Mouse (Mus musculus): ENCODE measurements around the gene Ube2r2.

Gene Ube2r2

DNA sequence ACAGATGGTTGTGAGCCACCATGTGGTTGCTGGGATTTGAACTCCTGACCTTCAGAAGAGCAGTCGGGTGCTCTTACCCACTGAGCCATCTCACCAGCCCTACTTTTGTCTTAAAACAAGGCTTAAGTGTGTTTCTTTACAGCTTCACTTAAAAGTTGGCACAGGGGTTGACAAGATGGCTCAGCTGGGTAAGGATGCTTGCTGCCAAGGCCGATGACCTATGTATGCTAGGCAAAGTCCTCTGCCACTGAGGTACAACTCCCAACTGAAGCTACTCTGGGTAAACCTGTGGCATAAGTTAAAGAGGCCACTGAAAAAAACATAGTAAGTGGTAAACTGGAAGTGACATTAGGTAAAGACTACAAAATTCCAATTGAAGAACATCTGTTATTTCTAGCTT, 7.1 kb downstream of the Ube2r2 start:
- no peak for TF ChIP-seq POU5F1 (IDR thresholded peaks at IDR 0.05; ENCODE audit: borderline replicate concordance, low read length)
- no peak for TF ChIP-seq NANOG (IDR thresholded peaks at IDR 0.05; ENCODE audit: borderline replicate concordance, low read length)
- TF ChIP-seq CTCF (conservative IDR thresholded peaks at IDR 0.05; ENCODE audit: low read length) = no peak
- H3K4me1 ChIP-seq (replicated peaks; ENCODE audit: low read depth, low read length) = peaks cover 56% of the 10 kb centered on the region

DNA sequence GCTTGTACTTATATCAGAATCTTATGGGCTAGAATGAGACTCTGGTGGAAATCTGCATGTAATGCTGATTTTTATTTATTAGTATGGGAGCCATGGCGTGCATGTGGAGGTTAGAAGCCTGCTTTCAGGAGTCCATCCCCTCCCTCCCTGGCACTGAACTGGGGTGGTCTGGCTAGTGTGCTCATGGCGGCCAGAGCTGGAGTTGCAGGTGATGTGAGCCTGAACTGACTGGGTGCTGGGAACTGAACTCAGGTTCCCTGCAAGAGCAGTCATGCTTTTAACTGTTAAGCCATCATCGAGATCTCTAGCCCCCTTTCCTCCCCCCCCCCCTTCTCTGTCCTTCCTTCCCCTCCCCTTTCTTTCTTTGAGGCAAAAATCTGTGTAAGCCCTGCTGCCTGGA, 14.3 kb downstream of the Ube2r2 start:
- no peaks in the 10 kb centered on the region for H3K27me3 ChIP-seq (ENCODE audit: insufficient read depth, low read length)
- 0 out of 2 replicates have a peak, but pooled peaks cover 3% of the 10 kb centered on the region for H3K36me3 ChIP-seq (ENCODE audit: insufficient read depth, low read length)

More for the DNA sequence above, 7.1 kb downstream of the Ube2r2 start:
- Histone ChIP-seq H3K27me3 (ENCODE audit: insufficient read depth, low read length) (no peaks in the 10 kb centered on the region), H3K36me3 (ENCODE audit: insufficient read depth, low read length) (peaks cover 50% of the 10 kb centered on the region), H3K4me3 (replicated peaks; ENCODE audit: low read length) (no peak overlapping the region), H3K9me3 (ENCODE audit: low read length) (no peaks in the 10 kb centered on the region)

DNA sequence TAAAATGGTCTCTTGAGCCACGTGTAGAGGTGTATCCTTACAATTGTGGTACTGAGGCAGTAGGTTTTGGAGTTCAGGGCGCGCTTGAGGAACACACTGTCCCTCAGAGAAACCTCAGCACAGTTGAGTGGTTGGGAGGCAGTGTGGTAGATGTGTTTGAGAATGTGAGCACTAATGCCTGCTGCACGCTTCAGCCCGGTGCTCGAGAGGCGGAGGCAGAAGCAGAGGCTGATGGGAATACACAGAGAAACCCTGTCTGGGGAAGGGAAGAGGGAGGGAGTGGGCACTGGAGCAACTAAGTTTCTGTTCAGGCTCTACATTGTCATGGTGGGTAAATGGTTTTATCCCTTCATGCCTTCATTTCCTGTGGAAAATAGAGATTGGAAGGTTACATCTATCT, 15.6 kb downstream of the Ube2r2 start:
- Histone ChIP-seq H3K36me3 (ENCODE audit: insufficient read depth, low read length) (no peaks in the 10 kb centered on the region), H3K9me3 (ENCODE audit: low read length) (no peaks in the 10 kb centered on the region), H3K27me3 (ENCODE audit: insufficient read depth, low read length) (no peaks in the 10 kb centered on the region), H3K4me1 (replicated peaks; ENCODE audit: low read depth, low read length) (peaks cover 70% of the 10 kb centered on the region), H3K4me3 (replicated peaks; ENCODE audit: low read length) (peak overlapping the region; percentile 56)
- TF ChIP-seq CTCF (conservative IDR thresholded peaks at IDR 0.05; ENCODE audit: low read length) (no peak), POU5F1 (IDR thresholded peaks at IDR 0.05; ENCODE audit: borderline replicate concordance, low read length) (no peak), NANOG (IDR thresholded peaks at IDR 0.05; ENCODE audit: borderline replicate concordance, low read length) (no peak)

More for the DNA sequence above, 14.3 kb downstream of the Ube2r2 start:
- no peak overlapping the region for H3K4me3 ChIP-seq (replicated peaks; ENCODE audit: low read length)
- TF ChIP-seq NANOG (IDR thresholded peaks at IDR 0.05; ENCODE audit: borderline replicate concordance, low read length) = no peak
- peak; percentile 14 for TF ChIP-seq CTCF (conservative IDR thresholded peaks at IDR 0.05; ENCODE audit: low read length)
- no peak for TF ChIP-seq POU5F1 (IDR thresholded peaks at IDR 0.05; ENCODE audit: borderline replicate concordance, low read length)
- H3K4me1 ChIP-seq (replicated peaks; ENCODE audit: low read depth, low read length) = peaks cover 58% of the 10 kb centered on the region
- no peaks in the 10 kb centered on the region for H3K9me3 ChIP-seq (ENCODE audit: low read length)

DNA sequence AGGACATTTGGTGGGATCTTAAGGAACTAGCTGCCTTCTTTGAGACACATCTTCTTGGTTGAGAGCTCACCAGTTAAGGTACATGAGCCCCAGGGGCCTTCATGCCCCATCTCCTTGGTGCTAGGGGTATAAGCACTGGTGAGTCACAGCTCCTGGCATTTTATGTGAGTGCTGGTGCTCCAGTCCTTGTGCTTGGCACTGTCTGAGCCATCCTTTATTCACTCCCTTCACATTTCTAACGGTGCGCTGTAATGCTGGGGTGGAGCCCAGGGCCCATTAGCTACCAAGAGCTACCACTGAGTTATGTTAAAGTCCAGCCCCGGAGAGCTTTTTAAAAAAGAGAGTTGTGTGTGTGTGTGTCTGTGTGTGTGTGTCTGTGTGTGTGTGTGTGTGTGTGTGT, 17.6 kb downstream of the Ube2r2 start:
- no peak overlapping the region for H3K4me3 ChIP-seq (replicated peaks; ENCODE audit: low read length)
- H3K36me3 ChIP-seq (ENCODE audit: insufficient read depth, low read length) = no peaks in the 10 kb centered on the region
- no peaks in the 10 kb centered on the region for H3K9me3 ChIP-seq (ENCODE audit: low read length)
- TF ChIP-seq POU5F1 (IDR thresholded peaks at IDR 0.05; ENCODE audit: borderline replicate concordance, low read length) (no peak), NANOG (IDR thresholded peaks at IDR 0.05; ENCODE audit: borderline replicate concordance, low read length) (no peak), CTCF (conservative IDR thresholded peaks at IDR 0.05; ENCODE audit: low read length) (no peak)
- no peaks in the 10 kb centered on the region for H3K27me3 ChIP-seq (ENCODE audit: insufficient read depth, low read length)
- peaks cover 80% of the 10 kb centered on the region for H3K4me1 ChIP-seq (replicated peaks; ENCODE audit: low read depth, low read length)

DNA sequence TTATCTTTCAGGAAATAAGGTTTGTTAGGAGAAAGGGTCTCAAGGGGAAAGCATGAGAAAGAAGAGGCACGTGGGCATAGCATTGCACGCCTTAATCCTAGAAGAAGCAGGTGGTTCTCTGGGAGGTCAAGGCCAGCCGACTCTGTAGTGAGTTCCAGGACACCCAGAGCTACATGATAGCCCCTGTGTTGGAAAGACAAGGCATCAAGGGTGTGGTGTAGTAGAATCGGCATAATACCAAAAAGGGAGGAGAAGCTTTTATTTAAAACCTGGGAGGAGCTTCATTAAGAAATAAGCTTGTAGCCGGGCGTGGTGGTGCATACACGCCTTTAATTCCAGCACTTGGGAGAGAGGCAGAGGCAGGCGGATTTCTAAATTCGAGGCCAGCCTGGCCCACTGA, 21.4 kb downstream of the Ube2r2 start:
- peaks cover 74% of the 10 kb centered on the region for H3K4me1 ChIP-seq (replicated peaks; ENCODE audit: low read depth, low read length)
- no peak for TF ChIP-seq CTCF (conservative IDR thresholded peaks at IDR 0.05; ENCODE audit: low read length)
- 0 out of 2 replicates have a peak, but pooled peaks have one; percentile 9 for TF ChIP-seq NANOG (IDR thresholded peaks at IDR 0.05; ENCODE audit: borderline replicate concordance, low read length)
- no peaks in the 10 kb centered on the region for H3K27me3 ChIP-seq (ENCODE audit: insufficient read depth, low read length)
- H3K4me3 ChIP-seq (replicated peaks; ENCODE audit: low read length) = peak overlapping the region; percentile 39; the same call in 1 of the 2 replicates
- H3K9me3 ChIP-seq (ENCODE audit: low read length) = no peaks in the 10 kb centered on the region
- H3K36me3 ChIP-seq (ENCODE audit: insufficient read depth, low read length) = no peaks in the 10 kb centered on the region

DNA sequence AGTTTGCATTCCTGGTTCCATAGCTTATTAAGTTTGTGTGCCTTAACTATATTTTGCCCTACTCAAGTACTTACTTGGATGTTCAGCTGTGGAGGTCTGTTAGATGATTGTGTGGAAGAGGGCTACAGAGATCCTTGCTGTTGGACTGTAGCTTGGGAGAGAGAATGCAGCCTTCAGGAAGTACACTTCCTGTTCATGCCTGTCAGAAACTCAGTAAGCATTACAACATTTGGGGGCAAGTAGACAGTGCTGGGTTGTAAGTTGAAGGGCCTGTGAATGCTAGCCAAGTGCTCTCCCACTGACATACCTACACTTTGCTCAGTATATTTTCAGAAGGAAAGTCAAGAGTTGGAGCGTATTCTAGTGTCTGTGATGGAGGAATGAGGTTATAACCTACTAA, 22.7 kb downstream of the Ube2r2 start:
- Histone ChIP-seq H3K4me3 (replicated peaks; ENCODE audit: low read length) (no peak overlapping the region), H3K9me3 (ENCODE audit: low read length) (no peaks in the 10 kb centered on the region), H3K4me1 (replicated peaks; ENCODE audit: low read depth, low read length) (peaks cover 70% of the 10 kb centered on the region), H3K27me3 (ENCODE audit: insufficient read depth, low read length) (no peaks in the 10 kb centered on the region), H3K36me3 (ENCODE audit: insufficient read depth, low read length) (no peaks in the 10 kb centered on the region)
- TF ChIP-seq POU5F1 (IDR thresholded peaks at IDR 0.05; ENCODE audit: borderline replicate concordance, low read length) = no peak
- no peak for TF ChIP-seq CTCF (conservative IDR thresholded peaks at IDR 0.05; ENCODE audit: low read length)
- no peak for TF ChIP-seq NANOG (IDR thresholded peaks at IDR 0.05; ENCODE audit: borderline replicate concordance, low read length)

DNA sequence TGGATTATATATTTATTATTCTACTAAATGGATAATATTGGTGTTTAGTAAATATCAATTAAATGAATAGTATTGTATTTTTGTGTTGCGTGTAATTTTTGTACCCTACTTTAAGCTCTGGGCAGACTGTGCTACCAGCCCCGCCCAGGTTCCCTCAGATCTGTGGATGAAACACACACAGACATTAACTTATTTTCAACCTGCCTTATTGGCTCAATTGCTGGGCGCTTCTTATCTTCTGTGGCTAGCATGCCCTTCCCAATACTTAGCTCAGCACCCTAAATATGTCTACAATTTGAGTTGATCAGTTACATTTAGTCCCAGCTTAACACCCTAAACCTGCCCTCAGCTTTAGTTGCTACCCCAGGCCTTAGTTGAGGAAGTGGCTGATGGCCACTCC, 25.7 kb downstream of the Ube2r2 start:
- no peak for TF ChIP-seq CTCF (conservative IDR thresholded peaks at IDR 0.05; ENCODE audit: low read length)
- no peak for TF ChIP-seq NANOG (IDR thresholded peaks at IDR 0.05; ENCODE audit: borderline replicate concordance, low read length)
- TF ChIP-seq POU5F1 (IDR thresholded peaks at IDR 0.05; ENCODE audit: borderline replicate concordance, low read length) = no peak
- Histone ChIP-seq H3K36me3 (ENCODE audit: insufficient read depth, low read length) (no peaks in the 10 kb centered on the region), H3K27me3 (ENCODE audit: insufficient read depth, low read length) (no peaks in the 10 kb centered on the region), H3K4me3 (replicated peaks; ENCODE audit: low read length) (no peak overlapping the region), H3K9me3 (ENCODE audit: low read length) (no peaks in the 10 kb centered on the region), H3K4me1 (replicated peaks; ENCODE audit: low read depth, low read length) (peaks cover 73% of the 10 kb centered on the region)

DNA sequence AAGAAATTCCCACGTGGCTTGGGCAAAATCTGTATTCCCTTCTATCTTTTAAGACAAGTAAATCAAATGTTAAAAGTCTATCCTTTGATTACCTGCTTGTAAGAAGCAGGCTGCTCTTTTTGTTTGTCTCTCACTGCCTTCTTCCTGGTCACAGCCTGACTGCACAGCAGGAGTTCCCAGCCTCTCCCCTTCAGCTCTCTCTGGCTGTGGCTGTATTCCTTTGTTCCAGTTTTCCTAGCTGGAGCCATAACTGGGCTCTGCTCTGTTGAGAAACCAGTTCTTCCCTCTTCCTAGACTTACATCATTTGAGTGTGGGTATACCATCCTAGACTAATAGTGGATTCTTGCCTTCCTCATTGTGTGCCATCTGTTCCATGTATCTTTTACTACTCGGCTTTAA, 29.4 kb downstream of the Ube2r2 start:
- TF ChIP-seq CTCF (conservative IDR thresholded peaks at IDR 0.05; ENCODE audit: low read length) = no peak
- Histone ChIP-seq H3K36me3 (ENCODE audit: insufficient read depth, low read length) (peaks cover 22% of the 10 kb centered on the region), H3K9me3 (ENCODE audit: low read length) (no peaks in the 10 kb centered on the region), H3K4me3 (replicated peaks; ENCODE audit: low read length) (no peak overlapping the region; the same call in 1 of the 2 replicates), H3K27me3 (ENCODE audit: insufficient read depth, low read length) (no peaks in the 10 kb centered on the region), H3K4me1 (replicated peaks; ENCODE audit: low read depth, low read length) (peaks cover 57% of the 10 kb centered on the region)

DNA sequence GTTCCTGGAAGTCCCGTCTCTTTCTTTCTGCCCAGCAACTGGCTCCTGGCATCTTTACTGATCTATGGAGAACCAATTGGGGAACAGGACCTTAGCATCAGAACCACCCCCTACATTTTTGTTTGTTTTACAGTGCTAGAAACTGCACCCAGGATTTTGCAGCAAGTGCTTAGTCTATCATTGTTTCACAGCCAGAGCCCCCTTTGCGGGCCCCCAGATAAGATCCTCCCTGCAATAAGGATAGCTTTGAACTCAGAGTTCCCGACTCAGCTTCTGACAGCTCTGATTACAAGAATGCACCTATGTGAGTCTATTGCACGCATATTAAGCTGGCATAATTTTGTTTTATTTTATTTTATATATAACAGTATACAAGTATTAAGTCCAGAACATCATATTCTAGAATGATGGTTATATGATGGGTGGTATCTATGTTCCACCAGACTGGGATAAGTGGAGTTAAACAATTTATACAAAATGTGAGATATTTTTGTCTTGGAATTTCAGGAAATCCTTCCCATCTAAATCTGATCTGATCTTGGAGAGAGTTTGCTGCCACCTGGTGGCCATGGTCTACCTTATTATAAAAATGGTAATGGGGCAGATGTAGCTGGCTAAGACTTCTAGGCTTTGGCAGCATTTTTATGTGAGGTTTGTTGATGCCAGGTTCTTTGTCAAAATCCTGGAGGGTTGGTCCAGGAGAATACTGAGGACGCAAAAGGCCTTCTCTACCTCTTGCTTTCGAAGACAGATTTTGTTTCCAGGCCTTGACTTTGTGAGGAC, 30.3 kb downstream of the Ube2r2 start:
- TF ChIP-seq NANOG (IDR thresholded peaks at IDR 0.05; ENCODE audit: borderline replicate concordance, low read length) (no peak), CTCF (conservative IDR thresholded peaks at IDR 0.05; ENCODE audit: low read length) (peak; percentile 65), POU5F1 (IDR thresholded peaks at IDR 0.05; ENCODE audit: borderline replicate concordance, low read length) (no peak)
- no peaks in the 10 kb centered on the region for H3K27me3 ChIP-seq (ENCODE audit: insufficient read depth, low read length)
- peaks cover 59% of the 10 kb centered on the region for H3K4me1 ChIP-seq (replicated peaks; ENCODE audit: low read depth, low read length)

More for the DNA sequence above, 30.3 kb downstream of the Ube2r2 start:
- Histone ChIP-seq H3K4me3 (replicated peaks; ENCODE audit: low read length) (0 out of 2 replicates have a peak overlapping the region, but pooled peaks have one; percentile 3), H3K36me3 (ENCODE audit: insufficient read depth, low read length) (peaks cover 24% of the 10 kb centered on the region), H3K9me3 (ENCODE audit: low read length) (no peaks in the 10 kb centered on the region)
